Mouse (Mus musculus): Measurements from ENCODE around the gene Smyd5. TPM values are rescaled to one million over a fixed set of nuclear protein-coding genes. Genes with fewer than 3 reads are reported as not detected.

Smyd5 gene
- polyA plus RNA-seq, 1 experiment from 2014 or later = 79.1 TPM

DNA sequence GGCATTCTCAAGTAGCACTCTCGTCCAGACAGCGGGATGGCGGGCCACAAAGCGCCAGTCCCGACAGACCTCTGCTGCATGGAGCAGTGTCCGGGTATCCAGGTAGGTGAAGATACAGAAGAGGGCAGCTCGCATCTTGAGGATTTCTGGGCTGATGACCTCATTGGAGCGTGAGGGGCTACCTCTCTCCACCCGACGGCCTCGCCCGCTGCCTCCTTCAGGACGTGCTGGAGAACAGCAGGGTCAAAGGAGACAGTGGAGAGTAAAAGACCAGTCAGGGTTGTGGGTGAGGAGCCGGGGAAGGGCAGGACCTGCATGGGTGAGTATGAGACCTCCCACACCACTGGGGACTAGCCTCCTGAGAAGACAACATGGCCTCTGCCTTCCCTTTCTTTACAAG lies 46.6 kb downstream of the Smyd5 start:
- H3K4me2 ChIP-seq = no peak overlapping the region
- 56% methylated on average over 14 of the region's 14 CpGs for WGBS
- no peak overlapping the region for H3K9ac ChIP-seq
- H3K27ac ChIP-seq (replicated peaks) = no peak overlapping the region
- no peak overlapping the region for H3K4me3 ChIP-seq
- no peak for ATAC-seq (ENCODE audit: low FRiP score, low read depth)
- H3K4me1 ChIP-seq (replicated peaks) = no peaks in the 10 kb centered on the region; the same call in 1 of the 2 replicates
- peaks cover 3% of the 10 kb centered on the region; the same call in 1 of the 2 replicates for H3K27me3 ChIP-seq
- H3K36me3 ChIP-seq = peaks cover 13% of the 10 kb centered on the region; the same call in 1 of the 2 replicates
- no peaks in the 10 kb centered on the region for H3K9me3 ChIP-seq

DNA sequence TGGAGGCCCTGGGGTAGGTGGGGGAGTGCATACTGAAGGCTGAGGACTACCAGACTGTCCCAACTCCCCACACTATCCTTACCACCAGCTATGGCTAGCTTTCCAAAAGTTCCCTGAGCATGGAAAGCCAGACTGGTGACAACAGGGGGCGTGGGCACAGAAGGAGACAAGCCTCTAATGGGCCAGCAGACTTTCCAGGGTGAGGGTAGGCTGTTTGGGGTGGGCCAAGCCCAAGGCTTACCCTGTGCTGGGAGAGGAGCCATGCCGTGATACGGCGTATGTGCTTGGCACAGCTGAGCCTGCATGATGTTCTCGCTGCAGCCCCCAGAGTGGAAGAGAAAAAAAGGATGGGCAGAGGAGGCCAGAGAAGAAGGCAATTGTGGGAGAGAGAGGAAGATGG lies 48.2 kb downstream of the Smyd5 start:
- Histone ChIP-seq H3K9me3 (no peaks in the 10 kb centered on the region), H3K4me3 (no peak overlapping the region), H3K36me3 (0 out of 2 replicates have a peak, but pooled peaks cover 6% of the 10 kb centered on the region), H3K9ac (no peak overlapping the region), H3K27me3 (peaks cover 17% of the 10 kb centered on the region), H3K4me1 (replicated peaks) (peaks cover 13% of the 10 kb centered on the region), H3K4me2 (no peak overlapping the region), H3K27ac (replicated peaks) (no peak overlapping the region)
- ATAC-seq (ENCODE audit: low FRiP score, low read depth) = no peak
- 75% methylated on average over 5 of the region's 5 CpGs for whole genome bisulfite sequencing

- 60% methylated on average over 16 of the region's 16 CpGs for WGBS
- H3K9ac ChIP-seq = no peak overlapping the region
Observed at GRCm38 (mm10) chr6:85480685-85481084, 48.9 kb downstream of the Smyd5 start.

GRCm38 (mm10) chr6:85483843-85484721 lies 52.3 kb downstream of the Smyd5 start:
- H3K36me3 ChIP-seq = no peaks in the 10 kb centered on the region
- H3K27me3 ChIP-seq = peaks cover 38% of the 10 kb centered on the region
- 5% methylated on average over 92 of the region's 92 CpGs for WGBS
- peak overlapping the region; percentile 34 for H3K4me3 ChIP-seq
- H3K4me1 ChIP-seq (replicated peaks) = peaks cover 13% of the 10 kb centered on the region
- no peak overlapping the region for H3K9ac ChIP-seq
- H3K4me2 ChIP-seq = peak overlapping the region; percentile 57
- H3K27ac ChIP-seq (replicated peaks) = no peak overlapping the region
- ATAC-seq (ENCODE audit: low FRiP score, low read depth) = no peak
- no peaks in the 10 kb centered on the region for H3K9me3 ChIP-seq

More at GRCm38 (mm10) chr6:85480685-85481084, 48.9 kb downstream of the Smyd5 start:
- Histone ChIP-seq H3K27me3 (peaks cover 24% of the 10 kb centered on the region), H3K9me3 (no peaks in the 10 kb centered on the region), H3K4me2 (no peak overlapping the region), H3K27ac (replicated peaks) (no peak overlapping the region), H3K4me3 (no peak overlapping the region), H3K4me1 (replicated peaks) (peaks cover 13% of the 10 kb centered on the region), H3K36me3 (0 out of 2 replicates have a peak, but pooled peaks cover 6% of the 10 kb centered on the region)
- peak; percentile 31 for ATAC-seq (ENCODE audit: low FRiP score, low read depth)

DNA sequence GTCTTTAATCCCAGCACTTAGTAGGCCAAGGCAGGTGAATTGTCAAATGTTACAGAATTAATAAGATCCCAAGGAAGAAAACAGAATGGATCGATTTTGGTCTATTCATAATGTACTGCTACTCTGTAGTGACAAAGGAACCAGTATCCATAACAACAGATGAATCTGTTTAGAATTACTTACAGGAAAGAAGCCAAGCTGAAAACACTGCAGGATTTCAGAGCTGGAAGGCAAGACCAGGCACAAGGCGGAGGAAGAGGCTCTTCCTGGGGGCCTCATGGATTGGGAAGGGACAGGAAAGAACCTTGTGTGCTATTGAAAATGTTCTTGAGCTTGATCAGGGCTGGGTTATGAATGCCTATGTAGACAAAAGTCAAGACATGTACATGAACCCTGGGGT lies 53.9 kb downstream of the Smyd5 start:
- no peak for ATAC-seq (ENCODE audit: low FRiP score, low read depth)
- 64% methylated on average over 2 of the region's 2 CpGs for WGBS

GRCm38 (mm10) chr6:85488510-85488909 lies 56.7 kb downstream of the Smyd5 start:
- Histone ChIP-seq H3K9me3 (no peaks in the 10 kb centered on the region), H3K4me3 (no peak overlapping the region), H3K9ac (no peak overlapping the region), H3K4me1 (replicated peaks) (peaks cover 13% of the 10 kb centered on the region), H3K27ac (replicated peaks) (no peak overlapping the region), H3K4me2 (no peak overlapping the region), H3K27me3 (peaks cover 34% of the 10 kb centered on the region), H3K36me3 (no peaks in the 10 kb centered on the region)
- 18% methylated on average over 4 of the region's 4 CpGs for WGBS
- ATAC-seq (ENCODE audit: low FRiP score, low read depth) = no peak

More for the DNA sequence above, 53.9 kb downstream of the Smyd5 start:
- Histone ChIP-seq H3K27me3 (peaks cover 38% of the 10 kb centered on the region), H3K4me1 (replicated peaks) (peaks cover 13% of the 10 kb centered on the region), H3K9me3 (no peaks in the 10 kb centered on the region), H3K27ac (replicated peaks) (no peak overlapping the region), H3K9ac (no peak overlapping the region), H3K4me2 (no peak overlapping the region), H3K4me3 (no peak overlapping the region), H3K36me3 (no peaks in the 10 kb centered on the region)

DNA sequence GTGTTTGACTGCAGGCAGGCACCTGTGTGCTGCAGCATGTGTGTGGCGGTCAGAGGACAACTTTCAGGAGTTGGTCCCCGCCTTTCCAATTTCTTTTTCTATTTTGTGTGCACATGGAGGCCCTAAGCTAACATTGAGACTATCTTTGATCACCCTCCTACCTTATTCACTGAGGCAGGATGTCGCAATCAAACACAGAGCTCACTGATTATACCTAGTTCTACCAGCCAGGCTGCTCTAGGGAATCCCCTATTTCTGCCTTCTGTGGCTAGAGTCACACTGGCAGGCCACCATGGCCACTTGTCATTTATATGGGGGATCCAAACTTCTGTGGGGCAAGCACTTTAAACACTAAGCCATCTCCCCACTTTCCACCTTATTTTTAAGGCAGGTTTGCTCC lies 57.9 kb downstream of the Smyd5 start:
- no peak overlapping the region for H3K4me2 ChIP-seq
- 79% methylated on average over 3 of the region's 3 CpGs for WGBS
- no peaks in the 10 kb centered on the region for H3K36me3 ChIP-seq
- no peak overlapping the region for H3K27ac ChIP-seq (replicated peaks)
- ATAC-seq (ENCODE audit: low FRiP score, low read depth) = no peak
- peaks cover 22% of the 10 kb centered on the region for H3K27me3 ChIP-seq
- H3K4me3 ChIP-seq = no peak overlapping the region
- peaks cover 2% of the 10 kb centered on the region; the same call in 1 of the 2 replicates for H3K4me1 ChIP-seq (replicated peaks)
- H3K9me3 ChIP-seq = no peaks in the 10 kb centered on the region
- no peak overlapping the region for H3K9ac ChIP-seq

- no peak for ATAC-seq (ENCODE audit: low FRiP score, low read depth)
- Histone ChIP-seq H3K27me3 (peaks cover 18% of the 10 kb centered on the region), H3K4me3 (no peak overlapping the region), H3K9me3 (no peaks in the 10 kb centered on the region), H3K27ac (replicated peaks) (no peak overlapping the region), H3K9ac (no peak overlapping the region), H3K4me1 (replicated peaks) (no peaks in the 10 kb centered on the region), H3K4me2 (no peak overlapping the region), H3K36me3 (no peaks in the 10 kb centered on the region)
- WGBS = 81% methylated on average over 4 of the region's 4 CpGs
Observed at GRCm38 (mm10) chr6:85490252-85490651, 58.5 kb downstream of the Smyd5 start.

GRCm38 (mm10) chr6:85491606-85492005 lies 59.8 kb downstream of the Smyd5 start:
- no peaks in the 10 kb centered on the region for H3K36me3 ChIP-seq

More at GRCm38 (mm10) chr6:85491606-85492005, 59.8 kb downstream of the Smyd5 start:
- ATAC-seq (ENCODE audit: low FRiP score, low read depth) = no peak
- WGBS = 95% methylated on average over 3 of the region's 3 CpGs
- no peak overlapping the region for H3K9ac ChIP-seq
- no peak overlapping the region for H3K27ac ChIP-seq (replicated peaks)
- peaks cover 5% of the 10 kb centered on the region for H3K27me3 ChIP-seq
- no peaks in the 10 kb centered on the region for H3K9me3 ChIP-seq
- no peak overlapping the region for H3K4me2 ChIP-seq
- no peaks in the 10 kb centered on the region for H3K4me1 ChIP-seq (replicated peaks)
- H3K4me3 ChIP-seq = no peak overlapping the region

Other genes starting within 250 kb of the Smyd5 start
- 1.9 TPM in 1 of 2 replicates, not detected in the other for gene Emx1, start 244.6 kb upstream of the Smyd5 start, polyA plus RNA-seq (2015; fragmentation: Nextera tagmentation; extraction: Ambion mirVana)
- gene Sfxn5, start 98.6 kb upstream of the Smyd5 start, polyA plus RNA-seq (2015; fragmentation: Nextera tagmentation; extraction: Ambion mirVana) = 41.4 and 43.1 TPM in 2 replicates
- gene Rab11fip5, start 57.4 kb upstream of the Smyd5 start, polyA plus RNA-seq (2015; fragmentation: Nextera tagmentation; extraction: Ambion mirVana) = 24.2 and 24.4 TPM in 2 replicates
- not detected in 2 replicates for gene Noto, start 8.1 kb upstream of the Smyd5 start, polyA plus RNA-seq (2015; fragmentation: Nextera tagmentation; extraction: Ambion mirVana)
- 551 and 557 TPM in 2 replicates for gene Cct7, start 19.5 kb downstream of the Smyd5 start, polyA plus RNA-seq (2015; fragmentation: Nextera tagmentation; extraction: Ambion mirVana)
- gene Pradc1, start 20.0 kb downstream of the Smyd5 start, polyA plus RNA-seq (2015; fragmentation: Nextera tagmentation; extraction: Ambion mirVana) = 31.1 and 32.0 TPM in 2 replicates
- gene Fbxo41, start 71.0 kb downstream of the Smyd5 start, polyA plus RNA-seq (2015; fragmentation: Nextera tagmentation; extraction: Ambion mirVana) = 10.2 and 10.4 TPM in 2 replicates
- gene Egr4, start 81.6 kb downstream of the Smyd5 start, polyA plus RNA-seq (2015; fragmentation: Nextera tagmentation; extraction: Ambion mirVana) = 0.09 TPM in 1 of 2 replicates, not detected in the other
- gene Alms1, start 155.5 kb downstream of the Smyd5 start, polyA plus RNA-seq (2015; fragmentation: Nextera tagmentation; extraction: Ambion mirVana) = 4.5 and 5.1 TPM in 2 replicates